Mouse (Mus musculus): ENCODE results near the gene Asah2. TPM values are rescaled to one million over a fixed set of nuclear protein-coding genes. Genes with fewer than 3 reads are reported as not detected.
A peak's percentile ranks its signal among the peaks of the same experiment; 100 is the strongest.

Gene Asah2
- 2.0 and 2.4 TPM in 2 replicates for polyA plus RNA-seq (2012; rRNA removed)

- DNase-seq (ENCODE audit: low read depth in 1 of 2, low spot score in 2 of 2): peak in 1 of 2 experiments; percentile 59
- H3K4me1 ChIP-seq (ENCODE audit: control insufficient read depth, insufficient read depth, insufficient read length): peaks cover 8% of the 10 kb centered on the region; the same call in 1 of the 2 replicates
- H3K27ac ChIP-seq (ENCODE audit: insufficient read depth, low read length): peak within 1 kb of the TSS; percentile 90
- peak within 1 kb of the TSS; percentile 95 for H3K4me3 ChIP-seq (ENCODE audit: extremely low read depth, insufficient read depth, insufficient read length)
- TF ChIP-seq CTCF (IDR thresholded peaks at IDR 0.05; ENCODE audit: extremely low read depth, insufficient read depth, insufficient read length, insufficient replicate concordance): no peak
- TF ChIP-seq POLR2A (IDR thresholded peaks at IDR 0.05; ENCODE audit: low read depth, low read length): no peak; the same call in 1 of the 2 replicates
- no peaks in the 10 kb centered on the region for H3K27me3 ChIP-seq (ENCODE audit: control insufficient read depth, insufficient read depth, low read length)
- 1% methylated on average over 28 of the region's 28 CpGs for WGBS
- H3K36me3 ChIP-seq (ENCODE audit: control insufficient read depth, insufficient read depth, low read length): no peaks in the 10 kb centered on the region
Measured at GRCm38 (mm10) chr19:32107771-32108306, at the start of gene Asah2. Gene Asah2 (minus strand): TSS chr19:32108211.

GRCm38 (mm10) chr19:32157045-32157444, 49.0 kb upstream of the Asah2 start:
- Histone ChIP-seq H3K27me3 (ENCODE audit: control insufficient read depth, insufficient read depth, low read length) (no peaks in the 10 kb centered on the region), H3K27ac (ENCODE audit: insufficient read depth, low read length) (no peak overlapping the region), H3K4me1 (ENCODE audit: control insufficient read depth, insufficient read depth, insufficient read length) (no peaks in the 10 kb centered on the region), H3K36me3 (ENCODE audit: control insufficient read depth, insufficient read depth, low read length) (peaks cover 30% of the 10 kb centered on the region), H3K4me3 (ENCODE audit: extremely low read depth, insufficient read depth, insufficient read length) (no peak overlapping the region)
- 83% methylated on average over 6 of the region's 6 CpGs for WGBS
- no peak for DNase-seq (ENCODE audit: low read depth in 1 of 2, low spot score in 2 of 2)
- no peak for TF ChIP-seq CTCF (IDR thresholded peaks at IDR 0.05; ENCODE audit: extremely low read depth, insufficient read depth, insufficient read length, insufficient replicate concordance)
- no peak for TF ChIP-seq POLR2A (IDR thresholded peaks at IDR 0.05; ENCODE audit: low read depth, low read length)

- TF ChIP-seq POLR2A (IDR thresholded peaks at IDR 0.05; ENCODE audit: low read depth, low read length): no peak
- TF ChIP-seq CTCF (IDR thresholded peaks at IDR 0.05; ENCODE audit: extremely low read depth, insufficient read depth, insufficient read length, insufficient replicate concordance): no peak
- Histone ChIP-seq H3K36me3 (ENCODE audit: control insufficient read depth, insufficient read depth, low read length) (peaks cover 15% of the 10 kb centered on the region), H3K27me3 (ENCODE audit: control insufficient read depth, insufficient read depth, low read length) (no peaks in the 10 kb centered on the region), H3K4me1 (ENCODE audit: control insufficient read depth, insufficient read depth, insufficient read length) (no peaks in the 10 kb centered on the region), H3K27ac (ENCODE audit: insufficient read depth, low read length) (no peak overlapping the region), H3K4me3 (ENCODE audit: extremely low read depth, insufficient read depth, insufficient read length) (no peak overlapping the region)
- WGBS: 81% methylated on average over 6 of the region's 6 CpGs
- DNase-seq (ENCODE audit: low read depth in 1 of 2, low spot score in 2 of 2): no peak
Measured at GRCm38 (mm10) chr19:32152529-32152928, 44.5 kb upstream of the Asah2 start.

GRCm38 (mm10) chr19:32148710-32149109, 40.7 kb upstream of the Asah2 start:
- Histone ChIP-seq H3K4me1 (ENCODE audit: control insufficient read depth, insufficient read depth, insufficient read length) (no peaks in the 10 kb centered on the region), H3K36me3 (ENCODE audit: control insufficient read depth, insufficient read depth, low read length) (peaks cover 11% of the 10 kb centered on the region), H3K27ac (ENCODE audit: insufficient read depth, low read length) (no peak overlapping the region), H3K27me3 (ENCODE audit: control insufficient read depth, insufficient read depth, low read length) (no peaks in the 10 kb centered on the region), H3K4me3 (ENCODE audit: extremely low read depth, insufficient read depth, insufficient read length) (no peak overlapping the region)
- no peak for DNase-seq (ENCODE audit: low read depth in 1 of 2, low spot score in 2 of 2)
- TF ChIP-seq POLR2A (IDR thresholded peaks at IDR 0.05; ENCODE audit: low read depth, low read length) (no peak), CTCF (IDR thresholded peaks at IDR 0.05; ENCODE audit: extremely low read depth, insufficient read depth, insufficient read length, insufficient replicate concordance) (no peak)
- 61% methylated on average over 5 of the region's 5 CpGs for WGBS

GRCm38 (mm10) chr19:32142383-32142782, 34.4 kb upstream of the Asah2 start:
- 96% methylated on average over 6 of the region's 6 CpGs for WGBS
- H3K4me1 ChIP-seq (ENCODE audit: control insufficient read depth, insufficient read depth, insufficient read length): no peaks in the 10 kb centered on the region
- no peak overlapping the region for H3K27ac ChIP-seq (ENCODE audit: insufficient read depth, low read length)
- no peak for DNase-seq (ENCODE audit: low read depth in 1 of 2, low spot score in 2 of 2)
- no peak for TF ChIP-seq CTCF (IDR thresholded peaks at IDR 0.05; ENCODE audit: extremely low read depth, insufficient read depth, insufficient read length, insufficient replicate concordance)
- H3K4me3 ChIP-seq (ENCODE audit: extremely low read depth, insufficient read depth, insufficient read length): no peak overlapping the region
- peaks cover 11% of the 10 kb centered on the region for H3K36me3 ChIP-seq (ENCODE audit: control insufficient read depth, insufficient read depth, low read length)
- H3K27me3 ChIP-seq (ENCODE audit: control insufficient read depth, insufficient read depth, low read length): no peaks in the 10 kb centered on the region

GRCm38 (mm10) chr19:32138361-32139088, 30.5 kb upstream of the Asah2 start:
- H3K4me3 ChIP-seq (ENCODE audit: extremely low read depth, insufficient read depth, insufficient read length): no peak overlapping the region
- H3K36me3 ChIP-seq (ENCODE audit: control insufficient read depth, insufficient read depth, low read length): peaks cover 10% of the 10 kb centered on the region
- no peak for TF ChIP-seq POLR2A (IDR thresholded peaks at IDR 0.05; ENCODE audit: low read depth, low read length)
- no peak for TF ChIP-seq CTCF (IDR thresholded peaks at IDR 0.05; ENCODE audit: extremely low read depth, insufficient read depth, insufficient read length, insufficient replicate concordance)
- DNase-seq (ENCODE audit: low read depth in 1 of 2, low spot score in 2 of 2): no peak
- no peaks in the 10 kb centered on the region for H3K27me3 ChIP-seq (ENCODE audit: control insufficient read depth, insufficient read depth, low read length)
- WGBS: 37% methylated on average over 14 of the region's 14 CpGs
- H3K27ac ChIP-seq (ENCODE audit: insufficient read depth, low read length): no peak overlapping the region
- H3K4me1 ChIP-seq (ENCODE audit: control insufficient read depth, insufficient read depth, insufficient read length): no peaks in the 10 kb centered on the region

- Histone ChIP-seq H3K27ac (ENCODE audit: insufficient read depth, low read length) (no peak overlapping the region), H3K36me3 (ENCODE audit: control insufficient read depth, insufficient read depth, low read length) (peaks cover 9% of the 10 kb centered on the region), H3K27me3 (ENCODE audit: control insufficient read depth, insufficient read depth, low read length) (no peaks in the 10 kb centered on the region), H3K4me3 (ENCODE audit: extremely low read depth, insufficient read depth, insufficient read length) (no peak overlapping the region), H3K4me1 (ENCODE audit: control insufficient read depth, insufficient read depth, insufficient read length) (no peaks in the 10 kb centered on the region)
- WGBS: 77% methylated on average over 5 of the region's 5 CpGs
- TF ChIP-seq CTCF (IDR thresholded peaks at IDR 0.05; ENCODE audit: extremely low read depth, insufficient read depth, insufficient read length, insufficient replicate concordance) (no peak), POLR2A (IDR thresholded peaks at IDR 0.05; ENCODE audit: low read depth, low read length) (no peak)
- no peak for DNase-seq (ENCODE audit: low read depth in 1 of 2, low spot score in 2 of 2)
Measured at GRCm38 (mm10) chr19:32137904-32138303, 29.9 kb upstream of the Asah2 start.

All from spleen, adult 2 months (tissue).